ENCODE assay signal across 8 mouse cellular contexts in the genomic region with DNA sequence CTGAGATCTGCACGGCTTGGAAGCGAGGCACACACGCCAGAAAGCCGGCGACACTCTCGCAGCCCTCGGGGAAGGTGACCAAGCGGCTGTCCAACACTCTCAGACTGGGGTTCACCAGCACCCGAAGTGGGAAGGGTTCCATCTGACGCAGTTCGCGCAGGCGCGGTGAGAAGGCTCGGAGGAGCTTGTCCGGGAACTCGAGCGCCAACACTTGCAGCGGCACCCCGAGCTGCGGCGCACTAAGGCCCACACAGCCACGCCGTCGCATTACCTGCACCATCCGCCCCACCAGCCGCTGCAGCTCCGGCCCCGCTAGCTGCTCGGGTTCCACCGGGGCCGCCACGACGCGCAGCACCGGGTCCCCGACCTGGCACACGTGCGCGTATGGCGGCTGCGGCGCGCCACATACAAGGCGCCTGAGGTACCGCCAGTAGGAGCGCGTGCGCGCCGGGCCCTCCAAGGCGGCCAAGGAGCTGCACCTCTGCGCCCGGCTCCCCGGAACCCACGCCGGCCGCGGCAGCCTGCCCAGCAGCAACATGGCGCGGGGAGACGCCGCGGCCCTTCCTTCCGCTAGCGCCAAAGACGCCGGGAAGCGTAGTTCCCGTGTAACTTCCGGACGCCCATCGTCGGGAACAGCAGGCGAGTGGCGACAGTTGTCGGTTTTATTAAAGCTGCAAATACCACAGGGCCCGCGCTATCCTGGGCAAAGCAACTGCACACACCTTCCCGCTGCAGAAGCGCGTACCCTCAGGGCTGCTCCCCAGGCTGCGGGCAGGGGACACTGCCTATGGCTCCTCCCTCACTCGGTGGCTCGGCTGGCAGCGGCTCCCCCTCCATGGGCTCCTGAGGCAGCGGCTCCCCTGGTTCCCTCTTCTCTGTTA. TPM values are rescaled to one million over a fixed set of nuclear protein-coding genes. Genes with fewer than 3 reads are reported as not detected.
DNase-seq lines count a peak whose midpoint lies in the region; ATAC-seq and TF ChIP-seq lines count a peak whose summit lies in the region.

Gene Pdf (minus strand): TSS at position 554 of the 881 bp plus-strand sequence.

- no peak; the same call in 1 of the 2 replicates for TF ChIP-seq CTCF in lung, postnatal 0 days (IDR thresholded peaks at IDR 0.05)

- peak within 1 kb of the TSS; percentile 86 for H3K27ac ChIP-seq in hindbrain, embryonic 11.5 days (ENCODE audit: low read depth, low read length)
- peak within 1 kb of the TSS; percentile 88 for H3K27ac ChIP-seq in lung, postnatal 0 days (ENCODE audit: low read length)

- H3K9me3 ChIP-seq in hindbrain, embryonic 11.5 days (ENCODE audit: control insufficient read depth, low read length) = no peaks in the 10 kb centered on the region
- H3K9me3 ChIP-seq in lung, postnatal 0 days (ENCODE audit: low read length) = no peaks in the 10 kb centered on the region

- ATAC-seq in hindbrain, embryonic 11.5 days (ENCODE audit: low FRiP score) = peak; percentile 88
- ATAC-seq in lung, postnatal 0 days = peak; percentile 92

- H3K4me3 ChIP-seq in hindbrain, embryonic 11.5 days (ENCODE audit: low read depth, low read length) = peak within 1 kb of the TSS; percentile 71
- peak within 1 kb of the TSS; percentile 91 for H3K4me3 ChIP-seq in lung, postnatal 0 days (ENCODE audit: low read depth, low read length)

- no peaks in the 10 kb centered on the region for H3K27me3 ChIP-seq in hindbrain, embryonic 11.5 days (ENCODE audit: control insufficient read depth, insufficient read depth, low read length)
- no peaks in the 10 kb centered on the region for H3K27me3 ChIP-seq in lung, postnatal 0 days (replicated peaks; ENCODE audit: insufficient read depth, low read length)

- H3K9ac ChIP-seq in hindbrain, embryonic 11.5 days (ENCODE audit: low read depth, low read length) = peak within 1 kb of the TSS; percentile 76
- H3K9ac ChIP-seq in lung, postnatal 0 days (replicated peaks; ENCODE audit: low read depth) = peak within 1 kb of the TSS; percentile 65

- DNase-seq in Muller cell, postnatal 12 days (ENCODE audit: inconsistent ontology term) = peak; percentile 85
- DNase-seq in cerebellum, adult 9-11 months = peak; percentile 89
- peak; percentile 72 to 82 for DNase-seq in frontal cortex, postnatal 10 days (ENCODE audit: low spot score in 2 of 2)
- peak; percentile 81 for DNase-seq in hindbrain, embryonic 11.5 days (ENCODE audit: low spot score)
- DNase-seq in layer of hippocampus, postnatal 10 days (ENCODE audit: low spot score in 2 of 2) = peak; percentile 84 to 86
- DNase-seq in lung, postnatal 0 days (ENCODE audit: low spot score) = peak; percentile 87
- DNase-seq in ovary, postnatal 14 days (ENCODE audit: low spot score) = peak; percentile 70
- peak; percentile 67 to 76 for DNase-seq in thymus, postnatal 10 days (ENCODE audit: low spot score in 2 of 2)

- H3K4me2 ChIP-seq in hindbrain, embryonic 11.5 days (replicated peaks; ENCODE audit: low read depth, low read length) = peak within 1 kb of the TSS; percentile 81
- peak within 1 kb of the TSS; percentile 91 for H3K4me2 ChIP-seq in lung, postnatal 0 days (replicated peaks; ENCODE audit: low read depth, low read length)

- TF ChIP-seq EP300 in lung, postnatal 0 days (IDR thresholded peaks at IDR 0.05) = no peak

- peaks cover 11% of the 10 kb centered on the region; the same call in 1 of the 2 replicates for H3K36me3 ChIP-seq in hindbrain, embryonic 11.5 days (ENCODE audit: control insufficient read depth, insufficient read depth, low read length)
- H3K36me3 ChIP-seq in lung, postnatal 0 days (ENCODE audit: insufficient read depth, low read length) = peaks cover 38% of the 10 kb centered on the region; the same call in 1 of the 2 replicates

- WGBS in hindbrain, embryonic 11.5 days = 3% methylated on average over 79 of the region's 87 CpGs
- 1% methylated on average over 80 of the region's 87 CpGs for WGBS in lung, postnatal 0 days

- no peaks in the 10 kb centered on the region for H3K4me1 ChIP-seq in hindbrain, embryonic 11.5 days (replicated peaks; ENCODE audit: control insufficient read depth, insufficient read depth, low read length)
- no peaks in the 10 kb centered on the region for H3K4me1 ChIP-seq in lung, postnatal 0 days (ENCODE audit: insufficient read depth, low read depth, low read length)

RNA-seq across cellular contexts. Expression of gene Pdf, which starts in this region (rescaled TPM):
- 41.1 and 45.6 TPM in 2 replicates for polyA plus RNA-seq in hindbrain, embryonic 11.5 days (2014; fragmentation: Nextera tagmentation; extraction: Ambion mirVana)
- 10 to 100 TPM; 23.6 to 27.6 TPM for total RNA-seq in layer of hippocampus, postnatal 10 days (2021)
- polyA plus RNA-seq in lung, postnatal 0 days (2015; fragmentation: Nextera tagmentation; extraction: Ambion mirVana) = 26.7 and 27.3 TPM in 2 replicates

Comparison
In these comparisons a context has a peak if more than half of its experiments do, and no peak if none do; other contexts are left out.
1. Peak in every context shown above with its lines: DNase-seq, ATAC-seq, H3K4me3 ChIP-seq and H3K27ac ChIP-seq.